Mouse (Mus musculus) liver, embryonic 14.5 days (tissue): ENCODE data around the gene Gm17334.

ENCODE experiments used
- CTCF ChIP-seq: IDR thresholded peaks from 2 replicates; pipeline ENCODE4 v1.5.1; 2016; ENCODE audit warnings: antibody characterized with exemption, low read depth, control low read depth
- EP300 ChIP-seq: IDR thresholded peaks from 2 replicates; pipeline ENCODE4 v1.6.1; 2016; ENCODE audit warnings: antibody characterized with exemption, low read depth

GRCm38 (mm10) chr11:53762827-53763495 is 10.0 kb downstream of the Gm17334 start:
- TF ChIP-seq CTCF: no peak
- no peak for TF ChIP-seq EP300
